Mouse (Mus musculus): Measurements from ENCODE around the gene Jak3.

DNA sequence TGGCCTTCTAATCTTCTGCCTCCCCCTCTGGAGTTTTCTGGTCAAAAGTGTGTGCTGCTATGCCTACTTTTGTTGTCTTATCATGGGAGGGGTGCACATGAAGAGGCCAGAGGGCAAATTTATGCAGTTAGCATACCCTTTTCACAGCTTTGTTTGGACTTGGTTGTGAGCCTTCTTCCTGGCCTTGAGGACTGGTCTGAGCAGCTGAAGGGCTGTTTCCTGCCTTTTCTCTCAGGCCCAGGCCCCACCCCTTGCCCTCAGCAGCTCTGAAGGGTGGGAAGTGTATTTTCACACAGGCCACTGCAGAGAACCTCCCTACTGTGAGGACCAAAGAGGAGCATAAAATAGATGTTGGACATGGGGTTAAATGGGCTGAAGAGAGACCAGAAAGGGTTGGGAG is 1.5 kb downstream of the Jak3 start:
- TF ChIP-seq POLR2A (IDR thresholded peaks at IDR 0.05; ENCODE audit: borderline replicate concordance, extremely low read depth, low read depth, low read length) (peak; percentile 36; the same call in 1 of the 2 replicates), CTCF (IDR thresholded peaks at IDR 0.05; ENCODE audit: insufficient read depth, low read length) (no peak)

Measured in lung, adult 2 months (tissue).